In genomic region chr2:156490176-156490575, GRCm38 (mm10) we compare ENCODE assay signal across 8 mouse cellular contexts. TPM values are rescaled to one million over a fixed set of nuclear protein-coding genes. Genes with fewer than 3 reads are reported as not detected.
A peak's percentile ranks its signal among the peaks of the same experiment; 100 is the strongest.
DNase-seq lines count a peak whose midpoint lies in the region; ATAC-seq lines count a peak whose summit lies in the region.

No protein-coding gene starts in this region.

- H3K27me3 ChIP-seq in hindbrain, embryonic 13.5 days = no peaks in the 10 kb centered on the region
- H3K27me3 ChIP-seq in hindbrain, embryonic 11.5 days (ENCODE audit: control insufficient read depth, insufficient read depth, low read length) = no peaks in the 10 kb centered on the region
- H3K27me3 ChIP-seq in heart, embryonic 12.5 days (replicated peaks) = no peaks in the 10 kb centered on the region

- no peak for ATAC-seq in hindbrain, embryonic 13.5 days (ENCODE audit: low FRiP score)
- no peak for ATAC-seq in hindbrain, embryonic 11.5 days (ENCODE audit: low FRiP score)
- no peak for ATAC-seq in heart, embryonic 12.5 days (ENCODE audit: insufficient number of reproducible peaks, low FRiP score)

- WGBS in hindbrain, embryonic 13.5 days = 75% methylated on average over 11 of the region's 11 CpGs
- 78% methylated on average over 11 of the region's 11 CpGs for WGBS in hindbrain, embryonic 11.5 days
- 41% methylated on average over 11 of the region's 11 CpGs for WGBS in heart, embryonic 12.5 days

- H3K9me3 ChIP-seq in hindbrain, embryonic 13.5 days = no peaks in the 10 kb centered on the region
- no peaks in the 10 kb centered on the region for H3K9me3 ChIP-seq in hindbrain, embryonic 11.5 days (ENCODE audit: control insufficient read depth, low read length)
- no peaks in the 10 kb centered on the region for H3K9me3 ChIP-seq in heart, embryonic 12.5 days (replicated peaks)

- no peak overlapping the region for H3K9ac ChIP-seq in hindbrain, embryonic 13.5 days
- no peak overlapping the region for H3K9ac ChIP-seq in hindbrain, embryonic 11.5 days (ENCODE audit: low read depth, low read length)
- H3K9ac ChIP-seq in heart, embryonic 12.5 days = 0 out of 2 replicates have a peak overlapping the region, but pooled peaks have one; percentile 36

- H3K4me1 ChIP-seq in hindbrain, embryonic 13.5 days (replicated peaks) = peaks cover 45% of the 10 kb centered on the region
- H3K4me1 ChIP-seq in hindbrain, embryonic 11.5 days (replicated peaks; ENCODE audit: control insufficient read depth, insufficient read depth, low read length) = peaks cover 12% of the 10 kb centered on the region
- H3K4me1 ChIP-seq in brown adipose tissue, adult 24 weeks (ENCODE audit: control insufficient read depth, insufficient read depth, insufficient read length, low read length) = peaks cover 20% of the 10 kb centered on the region
- H3K4me1 ChIP-seq in heart, embryonic 12.5 days (replicated peaks) = peaks cover 30% of the 10 kb centered on the region

- H3K4me3 ChIP-seq in hindbrain, embryonic 13.5 days = no peak overlapping the region
- no peak overlapping the region for H3K4me3 ChIP-seq in hindbrain, embryonic 11.5 days (ENCODE audit: low read depth, low read length)
- no peak overlapping the region for H3K4me3 ChIP-seq in brown adipose tissue, adult 24 weeks (ENCODE audit: insufficient read depth, low read depth, low read length)
- H3K4me3 ChIP-seq in heart, embryonic 12.5 days = no peak overlapping the region

- peaks cover 14% of the 10 kb centered on the region for H3K36me3 ChIP-seq in hindbrain, embryonic 13.5 days
- no peaks in the 10 kb centered on the region for H3K36me3 ChIP-seq in hindbrain, embryonic 11.5 days (ENCODE audit: control insufficient read depth, insufficient read depth, low read length)
- peaks cover 5% of the 10 kb centered on the region for H3K36me3 ChIP-seq in heart, embryonic 12.5 days

- H3K27ac ChIP-seq in hindbrain, embryonic 13.5 days = 0 out of 2 replicates have a peak overlapping the region, but pooled peaks have one; percentile 24
- no peak overlapping the region for H3K27ac ChIP-seq in hindbrain, embryonic 11.5 days (ENCODE audit: low read depth, low read length)
- peak overlapping the region; percentile 79 for H3K27ac ChIP-seq in brown adipose tissue, adult 24 weeks (replicated peaks; ENCODE audit: low read depth, low read length)
- no peak overlapping the region for H3K27ac ChIP-seq in heart, embryonic 12.5 days (ENCODE audit: poor library complexity, severe bottlenecking)

- no peak overlapping the region for H3K4me2 ChIP-seq in hindbrain, embryonic 13.5 days
- H3K4me2 ChIP-seq in hindbrain, embryonic 11.5 days (replicated peaks; ENCODE audit: low read depth, low read length) = no peak overlapping the region
- H3K4me2 ChIP-seq in heart, embryonic 12.5 days = peak overlapping the region; percentile 44

- peak; percentile 49 for DNase-seq in adrenal gland, postnatal 10 days
- no peak for DNase-seq in adrenal gland, postnatal 25 days
- DNase-seq in hindbrain, embryonic 11.5 days (ENCODE audit: low spot score) = no peak
- DNase-seq in thymus, postnatal 36 days = no peak
- no peak for DNase-seq in ovary, postnatal 14 days (ENCODE audit: low spot score)

RNA-seq across cellular contexts. Expression of gene Aar2, which starts 57.2 kb away (rescaled TPM):
- 10 to 100 TPM; 27.2 TPM for total RNA-seq in adrenal gland, postnatal 10 days (2021)
- total RNA-seq in adrenal gland, postnatal 25 days (2021) = 28.1 and 38.0 TPM in 2 replicates
- polyA plus RNA-seq in hindbrain, embryonic 13.5 days (2015; fragmentation: Nextera tagmentation; extraction: Ambion mirVana) = 45.7 and 46.5 TPM in 2 replicates
- polyA plus RNA-seq in hindbrain, embryonic 11.5 days (2014; fragmentation: Nextera tagmentation; extraction: Ambion mirVana) = 44.4 and 49.1 TPM in 2 replicates
- 9.2 and 10.7 TPM in 2 replicates for polyA plus RNA-seq in brown adipose tissue, adult 24 weeks (2012; ENCODE audit: insufficient read depth, insufficient read length, missing spikeins)
- 22.8 and 25.2 TPM in 2 replicates for polyA plus RNA-seq in heart, embryonic 12.5 days (2016; fragmentation: Nextera tagmentation; extraction: Ambion mirVana)

Comparison
In these comparisons a context has a peak if more than half of its experiments do, and no peak if none do; other contexts are left out.
1. H3K27ac ChIP-seq: peak in hindbrain, embryonic 13.5 days (single experiment) and brown adipose tissue, adult 24 weeks (single experiment); none in hindbrain, embryonic 11.5 days (single experiment) and heart, embryonic 12.5 days (single experiment).